Mouse (Mus musculus): ENCODE measurements around the gene Tex261.

GRCm38 (mm10) chr6:83766982-83767381, 8.6 kb downstream of the Tex261 start:
- no peak for TF ChIP-seq POLR2A (IDR thresholded peaks at IDR 0.05; ENCODE audit: control insufficient read depth, extremely low read depth, insufficient read depth, low read length, poor library complexity)
- no peak for TF ChIP-seq CTCF (IDR thresholded peaks at IDR 0.05; ENCODE audit: borderline replicate concordance, control insufficient read depth, extremely low read depth, insufficient read depth, low read length, poor library complexity)
